Mouse (Mus musculus): Measurements from ENCODE around the gene Cyp8b1. TPM values are rescaled to one million over a fixed set of nuclear protein-coding genes. Genes with fewer than 3 reads are reported as not detected.

The Cyp8b1 gene
- under 1 TPM; 0.26 to 0.30 TPM for total RNA-seq (2021)
- long read RNA-seq, experiment 1: 0 reads
- long read RNA-seq, experiment 2: 0 reads

GRCm38 (mm10) chr9:121916102-121916501, at the start of gene Cyp8b1:
Cyp8b1 (minus strand) TSS chr9:121916305.
- DNase-seq: peak; percentile 80 to 84

- DNase-seq: no peak
Observed at GRCm38 (mm10) chr9:121964941-121965340, 48.8 kb upstream of the Cyp8b1 start.

- peak in 1 of 2 experiments; percentile 38 for DNase-seq
Observed at GRCm38 (mm10) chr9:121959966-121960635, 44.0 kb upstream of the Cyp8b1 start.

- DNase-seq: no peak
Observed at GRCm38 (mm10) chr9:121952596-121952995, 36.5 kb upstream of the Cyp8b1 start.

GRCm38 (mm10) chr9:121951114-121951423, 35.0 kb upstream of the Cyp8b1 start:
- no peak for DNase-seq

GRCm38 (mm10) chr9:121950418-121951113, 34.5 kb upstream of the Cyp8b1 start, which contains the start of gene Fam198a:
Fam198a (plus strand) TSS chr9:121950988.
- DNase-seq: peak; percentile 91 to 95

GRCm38 (mm10) chr9:121948431-121948830, 32.3 kb upstream of the Cyp8b1 start:
- no peak for DNase-seq

GRCm38 (mm10) chr9:121947784-121948183, 31.7 kb upstream of the Cyp8b1 start:
- peak; percentile 78 to 80 for DNase-seq

- DNase-seq: no peak
Observed at GRCm38 (mm10) chr9:121943628-121944027, 27.5 kb upstream of the Cyp8b1 start.

GRCm38 (mm10) chr9:121943005-121943404, 26.9 kb upstream of the Cyp8b1 start:
- DNase-seq: no peak

- DNase-seq: no peak
Observed at GRCm38 (mm10) chr9:121937944-121938355, 21.8 kb upstream of the Cyp8b1 start.

GRCm38 (mm10) chr9:121937451-121937864, 21.4 kb upstream of the Cyp8b1 start:
- no peak for DNase-seq

- DNase-seq: no peak
Observed at GRCm38 (mm10) chr9:121936952-121937351, 20.8 kb upstream of the Cyp8b1 start.

- DNase-seq: no peak
Observed at GRCm38 (mm10) chr9:121934856-121935255, 18.8 kb upstream of the Cyp8b1 start.

GRCm38 (mm10) chr9:121928498-121928897, 12.4 kb upstream of the Cyp8b1 start:
- peak; percentile 45 to 67 for DNase-seq

GRCm38 (mm10) chr9:121927721-121928120, 11.6 kb upstream of the Cyp8b1 start:
- DNase-seq: no peak

- no peak for DNase-seq
Observed at GRCm38 (mm10) chr9:121926634-121927405, 10.7 kb upstream of the Cyp8b1 start.

- no peak for DNase-seq
Observed at GRCm38 (mm10) chr9:121925959-121926358, 9.9 kb upstream of the Cyp8b1 start.

GRCm38 (mm10) chr9:121924901-121925560, 8.9 kb upstream of the Cyp8b1 start:
- peak; percentile 18 to 35 for DNase-seq

GRCm38 (mm10) chr9:121923906-121924305, 7.8 kb upstream of the Cyp8b1 start:
- no peak for DNase-seq

GRCm38 (mm10) chr9:121923443-121923842, 7.3 kb upstream of the Cyp8b1 start:
- DNase-seq: no peak

- peak; percentile 66 to 67 for DNase-seq
Observed at GRCm38 (mm10) chr9:121919027-121919501, 3.0 kb upstream of the Cyp8b1 start.

Measured in adrenal gland, postnatal 36 days (tissue).